Mouse (Mus musculus) gonadal fat pad, adult 2 months (tissue): Measurements from ENCODE around the gene Tmem131. TPM values are rescaled to one million over a fixed set of nuclear protein-coding genes. Genes with fewer than 3 reads are reported as not detected.
A peak's percentile ranks its signal among the peaks of the same experiment; 100 is the strongest.

ENCODE experiments used
- DNase-seq: peaks from one replicate; pipeline ENCODE4 v3.0.0-alpha.2; 2012; ENCODE audit warnings: low read depth
- polyA plus RNA-seq: library from polyadenylated mRNA; depleted of rRNA; stranded (reverse); fragments of >200 nt; gene quantifications from 2 replicates; pipeline ENCODE4 v1.2.3, GENCODE M21; 2012

Gene Tmem131
- polyA plus RNA-seq, 1 experiment, result 14.3 TPM

DNA sequence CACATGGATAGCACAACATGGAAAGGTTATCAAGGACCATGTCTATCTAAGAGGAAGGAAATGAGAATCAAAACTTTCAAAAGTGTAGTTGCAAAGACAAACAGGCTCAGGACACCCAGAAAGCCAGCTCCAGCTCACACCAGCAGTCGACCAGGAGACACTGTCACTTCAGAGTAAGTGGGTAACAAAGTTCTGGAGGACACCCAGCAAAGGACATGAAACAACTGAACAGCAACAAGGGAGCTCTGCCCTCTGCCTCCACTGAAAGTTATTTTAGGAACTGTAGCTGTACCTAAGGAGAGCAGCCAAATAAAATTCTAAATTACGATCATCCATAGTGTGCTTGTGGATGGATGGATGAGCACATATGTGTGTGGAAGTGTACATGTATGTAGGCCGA lies 56.3 kb downstream of the Tmem131 start:
- no peak for DNase-seq

DNA sequence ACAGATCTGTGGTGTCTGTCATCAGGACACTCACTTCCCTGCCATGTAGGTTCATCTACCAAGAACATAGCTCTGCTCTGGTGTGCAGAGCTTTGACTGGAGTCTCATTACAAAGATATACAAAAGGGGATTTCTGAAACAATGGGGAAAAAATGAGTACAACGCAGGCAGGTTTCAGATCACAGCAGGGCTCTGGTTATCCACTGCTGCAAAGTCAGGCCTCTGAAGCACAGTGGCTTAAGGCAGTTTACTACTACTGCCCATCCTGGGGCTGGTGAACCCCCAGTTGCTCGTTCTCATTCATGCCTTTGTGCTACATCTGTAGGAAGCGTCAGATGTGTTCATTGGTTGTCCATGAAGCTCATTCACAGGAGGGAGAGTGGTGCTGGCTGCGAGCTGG lies 57.0 kb downstream of the Tmem131 start:
- DNase-seq, result no peak

DNA sequence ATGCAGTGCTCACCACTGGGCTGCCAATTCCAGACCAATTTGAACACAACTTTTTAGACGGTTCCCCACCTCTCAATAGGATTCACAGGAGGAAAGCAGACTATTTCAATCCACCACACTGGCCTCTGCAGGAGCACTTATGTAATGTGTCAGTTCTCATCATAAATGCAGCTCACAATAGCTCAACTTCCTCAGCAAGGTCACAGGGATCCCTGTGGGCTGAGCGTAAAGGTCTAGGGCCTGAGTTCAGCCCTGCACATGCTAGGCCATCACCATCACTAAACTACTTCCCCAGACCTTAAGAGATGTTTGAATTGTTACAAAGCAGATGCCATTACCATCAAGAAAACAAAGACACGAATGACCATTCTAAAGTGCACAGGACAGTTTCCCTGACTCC lies 58.9 kb downstream of the Tmem131 start:
- DNase-seq, result no peak

DNA sequence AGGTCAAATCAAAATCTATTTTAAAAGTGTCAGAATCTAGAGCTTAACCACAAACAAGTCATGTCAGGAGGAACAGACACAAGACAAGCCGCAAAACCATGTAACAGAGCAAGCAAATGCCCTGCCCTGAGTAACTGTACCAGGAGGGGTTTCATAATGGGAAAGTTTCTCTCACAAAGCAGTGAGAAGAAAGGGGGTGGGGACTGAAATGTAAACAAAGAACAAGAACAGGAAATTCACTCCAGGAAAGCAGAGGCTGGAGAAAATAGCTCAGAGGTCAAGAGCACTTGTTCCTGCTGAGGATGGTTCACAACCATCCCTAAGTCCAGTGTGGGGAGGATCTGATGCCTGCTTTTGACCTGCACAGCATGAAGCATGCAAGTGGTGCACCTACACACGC lies 59.7 kb downstream of the Tmem131 start:
- DNase-seq, result no peak

GRCm38 (mm10) chr1:36879154-36879553 lies 64.3 kb downstream of the Tmem131 start:
- DNase-seq, result no peak

GRCm38 (mm10) chr1:36877126-36877525 lies 66.3 kb downstream of the Tmem131 start:
- no peak for DNase-seq

- peak; percentile 38 for DNase-seq
Observed at GRCm38 (mm10) chr1:36874874-36875561, 68.4 kb downstream of the Tmem131 start.

GRCm38 (mm10) chr1:36871238-36871637 lies 72.2 kb downstream of the Tmem131 start:
- DNase-seq, result no peak

GRCm38 (mm10) chr1:36870518-36870917 lies 72.9 kb downstream of the Tmem131 start:
- no peak for DNase-seq

GRCm38 (mm10) chr1:36864757-36865156 lies 78.7 kb downstream of the Tmem131 start:
- no peak for DNase-seq

- no peak for DNase-seq
Observed at GRCm38 (mm10) chr1:36861775-36862174, 81.7 kb downstream of the Tmem131 start.

GRCm38 (mm10) chr1:36860876-36861275 lies 82.6 kb downstream of the Tmem131 start:
- DNase-seq, result no peak

- no peak for DNase-seq
Observed at GRCm38 (mm10) chr1:36860431-36860849, 83.0 kb downstream of the Tmem131 start.

DNA sequence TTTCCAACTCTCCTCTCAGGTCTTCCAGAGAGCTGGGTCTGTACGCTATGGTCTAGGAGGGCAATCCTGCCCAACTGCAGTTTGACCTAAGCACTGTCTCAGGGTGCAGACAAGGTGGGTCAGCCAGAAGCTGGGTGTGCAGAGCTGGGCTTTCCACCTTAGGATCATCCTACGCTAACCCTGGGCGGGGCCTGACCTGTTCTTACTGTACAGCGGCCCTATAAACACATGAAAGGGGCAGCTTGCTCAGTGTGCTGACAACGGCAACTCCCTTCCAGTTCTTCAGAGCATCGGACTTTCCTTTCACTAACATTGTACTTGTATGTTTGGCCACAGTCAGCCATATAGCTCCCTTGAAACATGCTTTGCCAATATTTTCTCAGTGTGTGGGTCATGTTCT lies 86.4 kb downstream of the Tmem131 start:
- DNase-seq, result no peak

DNA sequence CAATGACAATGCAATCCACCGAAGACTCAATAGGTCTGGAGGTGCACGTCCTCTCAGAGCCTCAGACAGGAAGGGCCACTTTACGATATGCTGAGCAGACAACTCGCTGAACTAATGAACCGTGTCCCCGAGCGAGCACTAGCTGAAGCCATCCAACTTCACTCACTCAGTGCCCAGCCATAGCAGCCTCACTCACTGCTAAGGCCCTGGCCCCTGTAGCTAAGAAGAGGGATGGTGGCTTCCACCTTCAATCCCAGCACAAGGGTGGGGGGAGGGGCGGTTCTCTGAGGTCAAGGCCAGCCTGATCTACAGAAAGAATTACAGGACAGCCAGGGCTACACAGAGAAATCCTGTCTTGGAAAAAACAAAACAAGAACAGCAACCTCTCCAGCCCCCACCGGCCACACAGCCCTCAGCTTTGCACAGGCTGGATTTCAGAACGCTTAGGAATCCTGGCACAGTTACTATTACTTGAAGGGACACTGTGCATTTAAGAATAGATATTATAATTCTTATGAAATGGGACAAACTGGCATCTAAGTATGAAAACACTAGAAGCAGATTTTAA lies 89.2 kb downstream of the Tmem131 start:
- no peak for DNase-seq

DNA sequence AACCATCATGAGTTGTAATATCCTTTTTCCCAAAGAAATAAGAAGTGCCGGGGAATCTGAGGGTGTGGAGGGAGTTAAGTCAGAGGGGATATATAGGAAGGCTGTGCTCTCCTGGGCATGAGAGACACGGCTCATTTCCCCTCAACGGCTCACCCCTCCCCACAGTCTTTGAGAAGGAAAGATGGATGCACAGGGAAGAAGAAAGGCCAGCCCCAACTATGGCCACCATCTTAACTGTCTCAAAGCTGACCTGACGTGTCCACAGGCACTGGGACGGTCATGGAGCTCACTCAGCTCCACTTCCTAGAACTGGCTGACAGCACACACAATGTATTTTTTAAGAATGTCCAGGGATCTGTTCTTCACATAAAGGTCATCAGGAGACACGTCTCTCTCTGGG lies 91.4 kb downstream of the Tmem131 start:
- no peak for DNase-seq

GRCm38 (mm10) chr1:36851392-36851791 lies 92.1 kb downstream of the Tmem131 start:
- no peak for DNase-seq

DNA sequence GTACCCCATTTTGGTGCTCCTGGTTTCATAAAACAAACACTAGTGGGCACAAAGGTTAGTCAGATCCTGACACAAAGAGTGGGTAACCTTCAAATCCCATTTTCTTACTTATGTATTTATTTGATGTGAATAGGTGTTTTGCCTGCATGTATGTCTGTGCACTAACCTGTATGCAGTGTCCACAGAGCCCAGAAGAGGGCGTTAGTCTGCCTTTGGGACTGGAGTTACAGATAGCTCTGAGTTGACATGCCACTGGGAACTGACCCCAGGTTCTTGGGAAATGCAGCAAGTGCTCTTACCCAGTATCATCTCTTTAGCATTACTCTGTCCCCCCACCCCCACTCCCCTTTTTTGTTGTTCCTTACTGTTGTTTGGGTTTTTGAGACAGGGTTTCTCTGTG lies 95.4 kb downstream of the Tmem131 start:
- DNase-seq, result no peak

GRCm38 (mm10) chr1:36847276-36847675 lies 96.2 kb downstream of the Tmem131 start:
- DNase-seq, result no peak

GRCm38 (mm10) chr1:36845031-36845430 lies 98.4 kb downstream of the Tmem131 start:
- no peak for DNase-seq

GRCm38 (mm10) chr1:36841806-36842205 lies 101.7 kb downstream of the Tmem131 start:
- no peak for DNase-seq

- no peak for DNase-seq
Observed at GRCm38 (mm10) chr1:36840959-36841358, 102.5 kb downstream of the Tmem131 start.

- DNase-seq, result no peak
Observed at GRCm38 (mm10) chr1:36839858-36840257, 103.6 kb downstream of the Tmem131 start.
